Mouse (Mus musculus) spleen, adult 2 months (tissue): ENCODE measurements around the gene Setdb1.

ENCODE experiments used
- CTCF ChIP-seq: fragments of 200-500 bp; IDR thresholded peaks from 2 replicates; pipeline ENCODE4 v1.5.1; 2011; ENCODE audit warnings: mild to moderate bottlenecking, inconsistent platforms; ENCODE audit not compliant: insufficient read depth, insufficient read length, insufficient replicate concordance; ENCODE audit errors: extremely low read depth
- POLR2A ChIP-seq: fragments of 200-500 bp; IDR thresholded peaks from 2 replicates; pipeline ENCODE4 v1.6.1; 2011; ENCODE audit warnings: low read depth, low read length, inconsistent platforms

DNA sequence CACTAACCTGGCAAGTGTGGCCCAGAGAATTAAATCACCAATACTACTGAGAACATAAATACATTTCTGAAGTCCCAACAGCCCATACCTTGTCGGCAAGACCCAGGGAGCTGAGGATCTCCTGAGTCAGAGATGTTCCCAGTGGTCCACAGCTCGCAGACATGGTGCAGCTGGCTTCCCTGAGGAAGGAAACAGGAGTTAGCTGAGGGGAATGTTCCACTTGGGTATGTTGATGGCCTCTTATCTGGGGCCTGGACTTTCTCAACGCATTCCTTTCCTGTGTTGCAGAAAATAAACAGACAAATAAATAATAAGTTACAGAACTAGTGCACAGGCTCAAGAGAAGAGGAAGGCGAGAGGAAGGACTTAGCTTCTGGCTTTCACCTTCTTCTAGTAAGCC, 50.8 kb downstream of the Setdb1 start:
- no peak for TF ChIP-seq CTCF
- no peak for TF ChIP-seq POLR2A
